ENCODE assay signal across 8 mouse cellular contexts in genomic region chr1:85894231-85894747, GRCm38 (mm10). TPM values are rescaled to one million over a fixed set of nuclear protein-coding genes. Genes with fewer than 3 reads are reported as not detected.
DNase-seq lines count a peak whose midpoint lies in the region; ATAC-seq and TF ChIP-seq lines count a peak whose summit lies in the region.

Gene Itm2c (plus strand): TSS chr1:85894281.

- H3K27me3 ChIP-seq in hindbrain, postnatal 0 days (ENCODE audit: insufficient read depth, low read length): no peaks in the 10 kb centered on the region

- under 1% methylated on average over 35 of the region's 35 CpGs for WGBS in hindbrain, postnatal 0 days
- 2% methylated on average over 34 of the region's 35 CpGs for WGBS in macrophage (ENCODE audit: missing documents)

- TF ChIP-seq POLR2A in cortical plate, adult 2 months (IDR thresholded peaks at IDR 0.05; ENCODE audit: extremely low read depth, insufficient read depth, low read length): peak; percentile 95

- peaks cover 9% of the 10 kb centered on the region for H3K4me1 ChIP-seq in cortical plate, adult 2 months (ENCODE audit: control insufficient read depth, insufficient read depth, low read length)
- H3K4me1 ChIP-seq in hindbrain, postnatal 0 days (ENCODE audit: insufficient read depth, low read length): peaks cover 35% of the 10 kb centered on the region

- ATAC-seq in activated CD4-positive, CD25-positive, alpha-beta regulatory T cell, adult 4 months: peak; percentile 65
- ATAC-seq in hindbrain, postnatal 0 days: peak; percentile 89

- H3K4me2 ChIP-seq in hindbrain, postnatal 0 days (ENCODE audit: low read depth, low read length): peak within 1 kb of the TSS; percentile 91

- H3K79me2 ChIP-seq in macrophage (ENCODE audit: inconsistent target): peaks cover 46% of the 10 kb centered on the region

- no peak for TF ChIP-seq CTCF in cortical plate, adult 2 months (IDR thresholded peaks at IDR 0.05; ENCODE audit: extremely low read depth, insufficient read depth, low read length)
- no peak for TF ChIP-seq CTCF in hindbrain, postnatal 0 days (IDR thresholded peaks at IDR 0.05; ENCODE audit: low read depth)

- DNase-seq in gastrocnemius, adult 8-10 months (ENCODE audit: low spot score in 2 of 2): peak; percentile 57 to 68
- DNase-seq in hindbrain, postnatal 0 days (ENCODE audit: low spot score): peak; percentile 93
- peak; percentile 92 to 93 for DNase-seq in left cerebral cortex, adult 18-20 months (ENCODE audit: low spot score in 2 of 2)
- peak; percentile 90 to 93 for DNase-seq in right cerebral cortex, adult 2 months (ENCODE audit: low spot score in 2 of 2)
- DNase-seq in urinary bladder, postnatal 14 days (ENCODE audit: low spot score): peak; percentile 94

- H3K4me3 ChIP-seq in cortical plate, adult 2 months (ENCODE audit: insufficient read depth, low read length): peak within 1 kb of the TSS; percentile 82
- peak within 1 kb of the TSS; percentile 87 for H3K4me3 ChIP-seq in hindbrain, postnatal 0 days (ENCODE audit: low read length)
- peak within 1 kb of the TSS; percentile 90 for H3K4me3 ChIP-seq in macrophage (ENCODE audit: inconsistent target)

- no peaks in the 10 kb centered on the region for H3K9me3 ChIP-seq in hindbrain, postnatal 0 days (ENCODE audit: low read length)

- peak within 1 kb of the TSS; percentile 81 for H3K9ac ChIP-seq in hindbrain, postnatal 0 days (replicated peaks; ENCODE audit: low read length)

- H3K36me3 ChIP-seq in hindbrain, postnatal 0 days (ENCODE audit: insufficient read depth, low read length): no peaks in the 10 kb centered on the region
- no peaks in the 10 kb centered on the region for H3K36me3 ChIP-seq in macrophage (ENCODE audit: inconsistent target)

- peak within 1 kb of the TSS; percentile 64 for H3K27ac ChIP-seq in cortical plate, adult 2 months (ENCODE audit: insufficient read depth, low read length)
- H3K27ac ChIP-seq in hindbrain, postnatal 0 days: peak within 1 kb of the TSS; percentile 86
- peak within 1 kb of the TSS; percentile 74 for H3K27ac ChIP-seq in macrophage

RNA-seq across cellular contexts. Expression of gene Itm2c, which starts in this region (rescaled TPM):
- 100 to 1,000 TPM in 1 of 2 experiments, 10 to 100 TPM in 1; 75.8 to 126 TPM for polyA plus RNA-seq in activated CD4-positive, CD25-positive, alpha-beta regulatory T cell, adult 4 months (2017; shearing (Covaris generic))
- 835 and 861 TPM in 2 replicates for polyA plus RNA-seq in cortical plate, adult 2 months (2012; rRNA removed)
- total RNA-seq in gastrocnemius, adult 8-10 months (2022): 10 to 100 TPM; 24.3 to 35.2 (median 28.2) TPM
- 329 and 336 TPM in 2 replicates for total RNA-seq in hindbrain, postnatal 0 days (2014; rRNA removed)
- 244 and 253 TPM in 2 replicates for polyA plus RNA-seq in hindbrain, postnatal 0 days (2015; fragmentation: Nextera tagmentation; extraction: Ambion mirVana)
- 100 to 1,000 TPM; 731 to 809 TPM for total RNA-seq in left cerebral cortex, adult 18-20 months (2021)
- total RNA-seq in macrophage (2018; cell fraction: chromatin; rRNA removed): 10 to 100 TPM; 15.5 to 52.8 (median 27.2) TPM
- total RNA-seq in macrophage (2018; cell fraction: cytosol; rRNA removed): 100 to 1,000 TPM; 145 to 236 (median 194) TPM
- total RNA-seq in macrophage (2018; cell fraction: nucleus; rRNA removed): 100 to 1,000 TPM in 25 of 26 experiments, 10 to 100 TPM in 1; 69.6 to 258 (median 175) TPM
- 124 to 253 TPM (median 156 TPM) in 3 replicates for polyA plus RNA-seq in macrophage (2018)

Comparison
In these comparisons a context has a peak if more than half of its experiments do, and no peak if none do; other contexts are left out.
1. Peak in every context shown above with its lines: DNase-seq, ATAC-seq, H3K4me3 ChIP-seq and H3K27ac ChIP-seq.